Mouse (Mus musculus) layer of hippocampus, adult 18-20 months (tissue): ENCODE measurements around the gene Arid4b. TPM values are rescaled to one million over a fixed set of nuclear protein-coding genes. Genes with fewer than 3 reads are reported as not detected.

Experiments
- DNase-seq, 2 experiments: peaks; one replicate each; pipeline ENCODE4 v3.0.0; 2022; ENCODE audit warnings: low spot score in 2 of 2
- total RNA-seq, 2 experiments: library from RNA; stranded (reverse); gene quantifications; 2 replicates each; pipeline ENCODE4 v1.2.3; 2021

The Arid4b gene
- total RNA-seq, 2 experiments from 2014 or later: 48.0 to 49.7 TPM

DNA sequence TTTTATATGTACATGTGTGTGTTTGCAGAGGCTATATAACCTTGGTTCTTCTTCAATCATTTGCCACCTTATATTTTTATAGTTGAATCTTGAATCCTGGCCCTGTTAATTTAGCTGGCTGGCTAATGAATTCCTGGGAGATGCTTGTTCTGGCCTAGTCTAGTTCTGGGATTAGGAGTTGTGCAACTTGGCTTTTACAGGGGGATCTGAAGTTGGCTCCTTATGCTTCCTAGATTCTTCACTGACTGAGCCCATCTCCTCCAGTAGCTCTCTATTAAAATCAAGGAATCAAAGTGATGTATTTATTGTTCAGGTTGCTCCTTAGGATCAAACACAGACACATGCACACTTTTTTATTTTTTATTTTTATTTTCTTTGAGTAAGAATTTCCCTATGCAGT is 3.5 kb upstream of the Arid4b start:
- no peak for DNase-seq

- no peak for DNase-seq
Observed at GRCm38 (mm10) chr13:14062209-14063012, 621 bp upstream of the Arid4b start.

DNA sequence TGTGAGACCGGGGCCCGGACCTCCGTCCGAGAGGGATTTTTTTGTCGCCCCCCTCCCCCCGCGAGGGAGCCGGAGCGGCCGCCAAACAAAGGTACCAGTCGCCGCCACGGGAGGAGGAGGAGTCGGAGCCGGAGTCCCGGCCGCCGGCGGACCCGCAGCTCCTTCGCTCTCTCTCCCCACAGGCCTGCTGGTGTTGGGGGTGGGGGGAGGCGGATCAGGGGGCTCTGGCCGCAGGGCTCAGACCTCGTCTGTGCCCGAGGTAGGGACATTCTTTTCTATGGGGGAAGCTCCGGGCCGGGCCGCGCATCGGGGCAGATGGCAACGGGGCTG is 875 bp downstream of the Arid4b start:
- DNase-seq: no peak

DNA sequence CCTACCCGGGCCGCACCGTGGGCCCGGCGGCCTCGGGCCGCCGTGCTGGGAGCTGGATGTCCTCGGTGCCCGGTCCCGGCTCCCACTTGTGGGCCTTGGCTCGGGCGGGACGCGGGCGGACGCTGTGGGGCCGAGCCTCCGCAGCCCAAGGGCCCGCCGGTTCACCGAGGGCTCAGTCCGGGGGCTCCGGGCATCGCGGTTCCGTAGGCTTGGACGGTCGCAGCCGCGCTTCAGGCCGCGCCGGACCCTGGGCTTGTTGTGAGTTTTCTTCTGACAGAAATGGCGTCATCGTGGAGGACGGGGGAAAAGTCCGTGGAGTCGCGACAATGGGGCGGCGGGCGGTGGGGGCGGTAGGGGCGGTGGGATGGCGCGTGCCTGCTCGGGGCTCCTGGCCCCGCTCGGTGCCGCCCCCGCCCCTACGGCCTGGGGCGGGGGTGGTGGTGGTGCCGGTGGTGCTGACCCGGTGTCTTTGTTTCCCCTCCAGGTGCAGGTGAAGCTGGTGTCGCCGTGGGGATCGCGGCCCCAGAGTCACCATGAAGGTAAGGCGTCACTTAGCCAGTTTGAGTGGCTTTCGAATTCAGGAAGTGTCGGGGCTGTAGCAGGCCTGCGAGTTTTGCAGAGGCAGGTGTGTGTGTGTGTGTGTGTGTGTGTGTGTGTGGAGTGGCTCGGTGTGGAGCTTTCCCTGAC is 1.5 kb downstream of the Arid4b start:
- DNase-seq: peak in 1 of 2 experiments; percentile 37

- DNase-seq: no peak
Observed at GRCm38 (mm10) chr13:14065028-14065380, 2.0 kb downstream of the Arid4b start.

GRCm38 (mm10) chr13:14065701-14066100 is 2.7 kb downstream of the Arid4b start:
- DNase-seq: no peak

GRCm38 (mm10) chr13:14068035-14068434 is 5.0 kb downstream of the Arid4b start:
- no peak for DNase-seq

- DNase-seq: no peak
Observed at GRCm38 (mm10) chr13:14069291-14069690, 6.3 kb downstream of the Arid4b start.

GRCm38 (mm10) chr13:14074371-14074770 is 11.3 kb downstream of the Arid4b start:
- DNase-seq: no peak

DNA sequence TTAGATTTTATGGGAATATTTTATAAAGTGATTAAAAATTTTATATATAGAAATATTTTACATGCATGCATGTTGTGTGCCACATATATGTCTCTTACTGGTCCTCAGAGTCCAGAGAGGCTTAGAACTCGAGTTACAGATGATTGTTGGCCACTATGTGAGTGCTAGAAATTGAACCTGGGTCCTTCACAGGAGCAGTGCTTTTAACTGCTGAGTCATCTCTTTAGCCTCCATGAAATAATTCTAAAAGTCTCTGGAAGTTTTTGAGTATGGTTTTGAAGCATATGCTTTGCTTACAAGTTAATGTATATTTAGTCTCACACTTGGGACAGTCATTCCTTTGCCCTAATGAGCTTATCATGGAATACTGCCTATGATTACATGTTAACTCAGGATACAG is 12.3 kb downstream of the Arid4b start:
- no peak for DNase-seq

DNA sequence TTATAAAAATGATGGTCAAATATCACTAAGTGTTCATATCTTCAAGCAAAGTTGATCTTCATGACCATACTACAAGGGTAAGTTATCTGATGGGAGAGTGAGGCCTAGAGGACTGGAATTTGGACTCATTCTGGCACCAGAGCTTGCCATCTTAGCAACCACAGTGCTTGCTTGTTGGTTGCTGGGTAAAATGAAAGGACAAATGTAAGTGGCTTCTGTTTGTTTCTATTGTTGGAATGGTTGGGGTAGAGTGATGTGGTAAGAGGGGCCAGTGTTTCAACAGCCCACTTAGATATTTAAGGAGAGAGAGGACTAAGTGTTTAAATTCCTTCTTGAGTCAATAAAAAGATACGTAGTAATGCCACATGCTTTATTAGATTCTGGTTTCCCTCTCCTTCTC is 25.6 kb downstream of the Arid4b start:
- DNase-seq: no peak

DNA sequence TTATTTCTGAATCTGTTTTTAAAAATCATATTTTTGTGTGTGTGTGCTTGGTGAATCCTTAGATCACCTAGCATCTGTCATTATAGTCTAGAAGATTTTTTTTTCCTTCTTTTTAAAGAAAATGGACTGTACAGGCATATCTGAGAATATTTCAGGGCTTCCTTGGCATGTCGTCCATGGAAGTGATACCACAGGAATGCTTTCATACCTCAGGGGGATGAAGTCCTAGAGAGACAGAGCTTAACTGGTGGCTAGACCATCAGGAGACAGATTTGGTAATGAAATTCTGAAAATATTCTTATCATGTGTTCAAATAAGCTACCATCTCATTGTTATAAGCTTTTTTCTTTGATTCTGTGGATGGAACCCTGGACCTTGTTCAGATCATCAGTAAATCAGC is 40.0 kb downstream of the Arid4b start:
- DNase-seq: no peak

- DNase-seq: no peak
Observed at GRCm38 (mm10) chr13:14110154-14110873, 47.3 kb downstream of the Arid4b start.

GRCm38 (mm10) chr13:14111146-14111545 is 48.1 kb downstream of the Arid4b start:
- DNase-seq: no peak

DNA sequence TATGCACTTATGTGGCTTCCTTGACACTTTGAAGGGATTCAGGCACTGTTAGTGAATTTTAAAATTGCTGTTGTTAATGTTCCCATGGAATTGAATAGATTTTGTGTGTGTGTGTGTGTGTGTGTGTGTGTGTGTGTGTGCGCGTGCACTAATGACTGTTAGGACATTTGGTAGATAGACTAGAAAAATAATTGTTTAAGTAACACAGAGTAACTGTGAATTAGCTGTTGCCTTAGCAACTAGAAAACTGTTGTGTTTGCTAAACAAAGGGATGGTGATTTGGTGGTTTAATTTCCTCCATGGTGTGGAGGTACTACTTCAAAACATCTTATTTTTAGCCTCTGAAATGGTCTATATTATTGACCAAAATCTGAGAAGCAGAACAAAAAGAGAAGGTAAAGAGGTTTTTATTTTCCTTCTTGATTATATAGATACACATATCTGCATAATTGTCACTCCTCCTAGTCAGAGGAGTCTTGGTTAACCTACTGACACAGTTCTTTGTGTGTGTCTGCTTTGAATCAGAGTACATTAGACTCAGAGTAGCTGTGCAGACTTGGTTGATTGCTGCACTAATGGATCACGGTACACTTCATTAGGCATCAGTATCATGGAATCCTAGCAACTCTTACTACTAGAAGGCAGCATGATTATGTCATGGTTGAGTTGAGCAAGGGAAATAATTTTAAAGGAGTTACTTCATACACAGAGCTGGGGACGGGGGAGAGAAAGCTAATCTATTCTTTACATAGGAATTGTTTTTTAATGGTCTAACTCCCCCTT is 50.9 kb downstream of the Arid4b start:
- no peak for DNase-seq

DNA sequence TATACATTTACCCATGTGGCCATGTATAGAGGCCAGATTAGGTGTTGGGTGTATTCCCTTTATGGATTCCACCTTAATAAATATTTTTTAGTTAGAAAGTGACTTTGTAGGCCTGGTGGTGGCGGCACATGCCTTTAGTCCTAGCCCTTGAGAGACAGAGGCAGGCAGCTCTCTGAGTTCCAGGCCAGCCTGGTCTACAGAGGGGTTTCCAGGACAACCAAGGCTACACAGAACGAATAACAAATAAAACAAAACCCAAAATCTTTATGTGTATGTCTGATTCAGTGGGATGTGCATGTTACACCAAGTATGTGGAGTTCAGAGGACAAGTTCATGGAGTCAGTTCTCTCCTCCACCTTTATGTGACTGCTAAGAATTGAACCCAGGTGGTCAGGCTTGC is 52.8 kb downstream of the Arid4b start:
- no peak for DNase-seq

- DNase-seq: no peak
Observed at GRCm38 (mm10) chr13:14131651-14132050, 68.6 kb downstream of the Arid4b start.

DNA sequence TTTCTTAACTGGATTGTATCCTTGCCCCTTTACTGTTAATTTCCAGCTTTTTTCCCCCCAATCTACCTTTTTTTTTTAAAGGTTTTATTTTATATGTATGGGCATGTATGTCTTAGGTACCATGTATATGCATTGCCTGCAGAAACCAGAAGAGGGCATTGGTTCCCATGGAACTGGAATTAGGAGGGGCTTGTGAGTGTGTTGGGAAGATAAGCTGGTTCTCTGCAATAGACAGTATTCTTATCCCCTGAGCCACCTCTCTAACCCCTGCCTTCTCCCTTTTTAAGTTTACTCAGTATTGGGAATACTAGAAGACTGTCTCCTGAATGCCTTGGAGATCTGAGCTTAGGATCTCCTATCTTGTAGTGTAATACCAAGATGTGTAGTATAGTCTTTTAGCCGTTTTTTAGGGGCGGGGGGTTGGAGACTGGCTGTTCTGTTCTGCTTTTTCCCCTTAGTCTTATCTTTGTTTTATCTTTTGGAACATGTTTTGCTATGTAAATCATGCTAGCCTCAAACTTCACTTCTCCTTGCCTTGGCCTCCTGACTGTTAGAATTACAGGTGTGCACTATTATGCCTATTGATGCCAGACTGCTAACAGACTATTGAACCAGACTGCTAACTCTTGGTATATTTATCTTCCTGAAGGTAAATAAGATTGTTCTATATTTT is 79.4 kb downstream of the Arid4b start:
- no peak for DNase-seq

- no peak for DNase-seq
Observed at GRCm38 (mm10) chr13:14177989-14178388, 115.0 kb downstream of the Arid4b start.

DNA sequence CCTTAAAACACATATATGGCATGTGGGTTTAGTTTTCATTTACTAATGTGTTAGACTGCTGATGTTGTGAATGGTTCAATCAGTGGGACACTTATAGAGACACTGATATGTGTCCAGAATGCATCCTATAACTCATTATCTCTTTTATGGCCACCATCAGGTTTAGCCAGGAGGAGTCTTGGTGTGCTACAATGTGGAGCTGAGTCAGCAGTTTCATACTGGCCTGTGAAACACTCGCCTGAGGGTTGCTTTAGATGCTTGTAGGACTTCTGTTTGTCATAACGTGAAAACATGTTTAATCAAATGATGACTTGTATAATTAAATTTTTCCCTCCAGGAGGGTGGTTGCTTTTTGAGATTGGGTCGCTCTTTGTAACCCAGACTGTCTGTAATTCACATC is 116.6 kb downstream of the Arid4b start:
- DNase-seq: no peak

DNA sequence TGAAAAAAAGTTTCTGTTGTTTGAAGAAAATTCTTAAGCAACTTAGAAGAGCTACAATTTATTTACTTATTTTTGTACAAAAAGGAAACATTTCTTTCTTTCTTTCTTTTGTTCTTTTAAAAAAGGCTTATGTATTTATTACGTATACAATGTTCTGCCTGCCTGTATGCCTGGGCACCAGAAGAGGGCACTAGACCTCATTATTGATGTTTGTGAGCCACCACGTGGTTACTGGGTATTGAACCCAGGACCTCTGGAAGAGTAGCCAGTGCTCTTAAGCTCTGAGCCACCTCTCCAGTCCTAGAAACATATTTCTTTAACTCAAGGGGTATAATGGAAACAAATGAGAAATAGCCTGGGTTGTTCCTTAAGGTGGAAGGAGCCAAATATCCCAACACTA is 182.9 kb downstream of the Arid4b start:
- no peak for DNase-seq
